Mouse (Mus musculus) spleen, adult 2 months (tissue): ENCODE measurements at regions not wholly inside any gene's neighbourhood (a gene's known extent, or its start where the extent isn't known, plus 50 kb on each side); places are given as distances from the start of the nearest gene placed in this dataset.
A peak's percentile ranks its signal among the peaks of the same experiment; 100 is the strongest.

Experiments used
- DNase-seq, 2 experiments: peaks; one replicate each; pipeline versions ENCODE4 v3.0.0 to v3.0.0-alpha.2; 2012 to 2021; ENCODE audit warnings: low spot score in 2 of 2, low read depth in 1 of 2
- H3K27ac ChIP-seq: fragments of 200-500 bp; 2 replicates; pipeline ENCODE4 v1.5.1; 2012; ENCODE audit warnings: low read length, inconsistent platforms; ENCODE audit not compliant: insufficient read depth
- H3K27me3 ChIP-seq: fragments of 200-500 bp; 2 replicates; pipeline ENCODE4 v1.6.1; 2012; ENCODE audit warnings: mild to moderate bottlenecking, moderate library complexity, low read length, inconsistent platforms; ENCODE audit not compliant: control insufficient read depth, insufficient read depth
- H3K36me3 ChIP-seq: fragments of 200-500 bp; 2 replicates; pipeline ENCODE4 v1.6.1; 2012; ENCODE audit warnings: mild to moderate bottlenecking, low read length, inconsistent platforms; ENCODE audit not compliant: control insufficient read depth, insufficient read depth
- H3K4me1 ChIP-seq: fragments of 200-500 bp; 2 replicates; pipeline ENCODE4 v1.6.1; 2011; ENCODE audit warnings: inconsistent platforms; ENCODE audit not compliant: control insufficient read depth, insufficient read depth, insufficient read length
- H3K4me3 ChIP-seq: fragments of 200-500 bp; 2 replicates; pipeline ENCODE4 v1.5.1; 2011; ENCODE audit warnings: mild to moderate bottlenecking, inconsistent platforms; ENCODE audit not compliant: insufficient read depth, insufficient read length; ENCODE audit errors: extremely low read depth
- CTCF ChIP-seq: fragments of 200-500 bp; IDR thresholded peaks from 2 replicates; pipeline ENCODE4 v1.5.1; 2011; ENCODE audit warnings: mild to moderate bottlenecking, inconsistent platforms; ENCODE audit not compliant: insufficient read depth, insufficient read length, insufficient replicate concordance; ENCODE audit errors: extremely low read depth
- POLR2A ChIP-seq: fragments of 200-500 bp; IDR thresholded peaks from 2 replicates; pipeline ENCODE4 v1.6.1; 2011; ENCODE audit warnings: low read depth, low read length, inconsistent platforms
- WGBS: fragments of 180-500 bp; shearing (Covaris S2); methylation state at CpG from one replicate; pipeline ENCODE4 v1.1.7; 2018; 5-methylcytosine and 5-hydroxymethylcytosine counted together

GRCm38 (mm10) chr13:107533323-107533722 lies 510.9 kb upstream of the Smim15 start:
- DNase-seq, result no peak
- no peaks in the 10 kb centered on the region for H3K27me3 ChIP-seq
- no peak for TF ChIP-seq CTCF
- TF ChIP-seq POLR2A, result no peak
- 78% methylated on average over 3 of the region's 3 CpGs for WGBS
- no peaks in the 10 kb centered on the region for H3K4me1 ChIP-seq
- H3K36me3 ChIP-seq, result no peaks in the 10 kb centered on the region
- H3K4me3 ChIP-seq, result no peak overlapping the region
- no peak overlapping the region for H3K27ac ChIP-seq

DNA sequence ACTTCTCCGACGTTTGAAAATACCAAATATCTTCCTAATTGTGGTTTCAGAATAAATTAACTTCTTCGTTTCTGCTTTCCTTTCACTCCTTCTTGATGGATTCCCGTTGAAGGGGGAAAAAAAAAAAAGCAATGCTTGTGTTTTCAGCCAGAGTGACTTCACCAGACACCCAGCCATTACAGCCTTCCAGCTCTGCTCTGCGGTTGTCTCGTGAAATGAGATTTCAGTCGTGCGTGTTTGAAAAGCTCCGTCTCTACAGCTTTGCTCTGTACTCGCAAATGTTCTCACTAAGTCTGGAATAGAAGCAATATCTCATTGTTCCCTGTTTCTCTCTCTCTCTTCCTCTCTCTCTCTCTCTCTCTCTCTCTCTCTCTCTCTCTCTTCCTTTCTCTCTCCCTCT lies 509.6 kb upstream of the Kif2a start:
- Histone ChIP-seq H3K4me3 (no peak overlapping the region), H3K27me3 (no peaks in the 10 kb centered on the region), H3K27ac (no peak overlapping the region), H3K36me3 (no peaks in the 10 kb centered on the region), H3K4me1 (no peaks in the 10 kb centered on the region)
- DNase-seq, result no peak
- WGBS, result 71% methylated on average over 10 of the region's 10 CpGs
- no peak for TF ChIP-seq CTCF

GRCm38 (mm10) chr13:107531026-107531425 lies 509.1 kb upstream of the Kif2a start:
- H3K4me3 ChIP-seq, result no peak overlapping the region
- no peaks in the 10 kb centered on the region for H3K27me3 ChIP-seq
- no peaks in the 10 kb centered on the region for H3K4me1 ChIP-seq
- 86% methylated on average over 8 of the region's 8 CpGs for WGBS
- DNase-seq, result no peak
- no peaks in the 10 kb centered on the region for H3K36me3 ChIP-seq
- TF ChIP-seq POLR2A, result no peak
- no peak for TF ChIP-seq CTCF
- no peak overlapping the region for H3K27ac ChIP-seq

- TF ChIP-seq POLR2A (no peak), CTCF (no peak)
- no peaks in the 10 kb centered on the region for H3K4me1 ChIP-seq
- H3K4me3 ChIP-seq, result no peak overlapping the region
- WGBS, result 86% methylated on average over 1 of the region's 1 CpGs
- H3K27me3 ChIP-seq, result no peaks in the 10 kb centered on the region
- H3K27ac ChIP-seq, result no peak overlapping the region
- DNase-seq, result no peak
- no peaks in the 10 kb centered on the region for H3K36me3 ChIP-seq
These were observed 508.5 kb upstream of the Kif2a start for GRCm38 (mm10) chr13:107530392-107530791.

GRCm38 (mm10) chr13:107528724-107529456 lies 507.0 kb upstream of the Kif2a start:
- DNase-seq, result no peak
- no peak overlapping the region for H3K4me3 ChIP-seq
- no peaks in the 10 kb centered on the region for H3K4me1 ChIP-seq
- H3K36me3 ChIP-seq, result no peaks in the 10 kb centered on the region
- WGBS, result 88% methylated on average over 15 of the region's 15 CpGs
- TF ChIP-seq POLR2A (no peak), CTCF (no peak)
- H3K27ac ChIP-seq, result no peak overlapping the region
- no peaks in the 10 kb centered on the region for H3K27me3 ChIP-seq

DNA sequence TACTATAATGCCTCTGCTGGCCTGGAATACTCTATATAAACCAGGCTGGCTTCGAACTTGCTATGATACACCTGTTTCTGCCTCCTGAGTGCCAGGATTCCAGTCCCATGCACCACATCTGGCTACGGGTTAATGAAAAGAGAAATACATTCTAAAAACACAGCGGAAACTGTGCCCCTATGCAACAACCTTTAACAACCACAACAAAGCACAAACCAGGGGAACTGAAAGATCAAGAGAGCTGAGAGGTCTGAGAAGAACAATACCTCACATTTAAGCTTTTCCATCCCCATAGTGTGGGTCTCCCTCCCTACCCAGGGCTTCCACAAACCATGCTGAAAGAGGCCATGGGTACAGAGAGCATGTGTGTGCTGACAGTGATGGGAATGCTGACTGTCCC lies 501.0 kb upstream of the Kif2a start:
- H3K36me3 ChIP-seq, result no peaks in the 10 kb centered on the region
- H3K27me3 ChIP-seq, result no peaks in the 10 kb centered on the region
- 66% methylated on average over 3 of the region's 3 CpGs for WGBS
- H3K27ac ChIP-seq, result no peak overlapping the region
- H3K4me1 ChIP-seq, result no peaks in the 10 kb centered on the region
- no peak for TF ChIP-seq CTCF
- TF ChIP-seq POLR2A, result no peak
- DNase-seq, result peak in 1 of 2 experiments; percentile 4
- H3K4me3 ChIP-seq, result no peak overlapping the region

DNA sequence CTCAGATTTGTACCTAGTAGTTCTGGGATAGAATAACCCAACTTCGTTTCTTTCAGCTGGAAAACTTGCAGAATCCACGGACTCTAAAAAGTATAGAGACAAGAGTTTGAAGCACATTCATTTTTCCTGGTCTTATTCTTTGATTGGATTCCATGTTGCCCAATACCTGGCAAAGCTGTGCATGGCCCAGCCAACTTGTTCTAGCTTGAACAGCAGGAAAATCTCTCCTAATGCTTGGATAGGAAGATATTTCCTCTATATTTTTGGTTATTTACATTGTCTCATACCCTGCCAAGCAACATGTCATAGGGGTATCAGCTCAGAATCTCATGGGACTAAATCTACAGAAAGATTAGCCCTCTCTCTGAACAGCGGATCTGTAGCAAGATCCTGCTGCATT lies 492.3 kb upstream of the Kif2a start:
- no peak for DNase-seq
- no peaks in the 10 kb centered on the region for H3K36me3 ChIP-seq
- no peak overlapping the region for H3K27ac ChIP-seq
- H3K4me1 ChIP-seq, result no peaks in the 10 kb centered on the region
- WGBS, result 87% methylated on average over 3 of the region's 3 CpGs
- no peak for TF ChIP-seq POLR2A
- TF ChIP-seq CTCF, result no peak
- no peak overlapping the region for H3K4me3 ChIP-seq
- H3K27me3 ChIP-seq, result no peaks in the 10 kb centered on the region
